Mouse (Mus musculus): Measurements from ENCODE around the gene Adamts17. TPM values are rescaled to one million over a fixed set of nuclear protein-coding genes. Genes with fewer than 3 reads are reported as not detected.

The Adamts17 gene
- polyA plus RNA-seq, 1 experiment from 2014 or later: 11.2 TPM

DNA sequence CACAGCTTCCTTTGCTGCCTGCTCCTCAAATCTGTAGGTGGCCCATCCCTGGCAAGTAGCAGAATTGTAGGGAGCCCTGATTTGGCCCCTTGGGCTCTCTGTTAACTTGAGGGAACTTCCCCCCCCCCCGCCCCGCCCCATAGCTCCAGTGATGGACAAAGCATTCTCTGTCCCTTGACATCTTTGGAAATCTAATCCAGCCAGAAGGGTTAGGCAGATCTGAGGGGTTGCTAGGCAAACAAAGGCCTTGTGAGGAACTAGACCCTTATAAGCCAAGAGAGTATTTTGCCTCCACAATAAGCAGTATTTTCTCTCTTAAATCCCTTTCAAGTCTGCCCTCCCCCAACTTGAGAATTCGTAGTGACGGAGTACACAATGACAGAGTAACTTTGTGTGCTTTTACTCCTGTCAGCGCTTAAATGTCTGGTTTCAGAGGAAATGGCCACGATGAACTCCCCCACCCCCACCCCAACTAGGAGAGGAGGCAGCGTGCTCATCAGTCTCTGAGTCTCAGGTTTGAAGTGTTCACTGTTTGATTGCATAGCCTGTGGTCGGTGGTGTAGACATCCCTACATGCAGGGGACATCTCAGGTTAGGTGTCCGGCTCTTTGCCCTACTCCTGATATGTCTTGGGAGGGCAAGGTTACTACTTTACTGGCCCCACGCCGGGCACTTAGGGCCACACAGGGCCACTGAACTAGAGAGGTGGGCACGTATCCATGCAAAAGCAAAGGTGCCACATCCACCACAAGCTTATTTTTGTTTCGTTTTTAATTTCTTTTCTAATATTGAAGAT is 99.7 kb downstream of the Adamts17 start:
- Histone ChIP-seq H3K4me1 (ENCODE audit: control insufficient read depth, insufficient read depth, low read length) (peaks cover 8% of the 10 kb centered on the region; the same call in 1 of the 2 replicates), H3K36me3 (ENCODE audit: control insufficient read depth, insufficient read depth, low read length) (no peaks in the 10 kb centered on the region), H3K4me2 (ENCODE audit: low read depth, low read length) (no peak overlapping the region), H3K27ac (replicated peaks; ENCODE audit: low read depth, low read length) (no peak overlapping the region; the same call in 1 of the 2 replicates), H3K27me3 (replicated peaks; ENCODE audit: control insufficient read depth, insufficient read depth, low read length) (no peaks in the 10 kb centered on the region), H3K9me3 (ENCODE audit: control insufficient read depth, low read length) (no peaks in the 10 kb centered on the region), H3K4me3 (ENCODE audit: low read depth, low read length) (no peak overlapping the region), H3K9ac (ENCODE audit: low read depth, low read length) (0 out of 2 replicates have a peak overlapping the region, but pooled peaks have one; percentile 19)
- DNase-seq (ENCODE audit: low spot score) (peak; percentile 59), ATAC-seq (ENCODE audit: low read depth) (peak; percentile 47)
- 60% methylated on average over 13 of the region's 13 CpGs for WGBS

DNA sequence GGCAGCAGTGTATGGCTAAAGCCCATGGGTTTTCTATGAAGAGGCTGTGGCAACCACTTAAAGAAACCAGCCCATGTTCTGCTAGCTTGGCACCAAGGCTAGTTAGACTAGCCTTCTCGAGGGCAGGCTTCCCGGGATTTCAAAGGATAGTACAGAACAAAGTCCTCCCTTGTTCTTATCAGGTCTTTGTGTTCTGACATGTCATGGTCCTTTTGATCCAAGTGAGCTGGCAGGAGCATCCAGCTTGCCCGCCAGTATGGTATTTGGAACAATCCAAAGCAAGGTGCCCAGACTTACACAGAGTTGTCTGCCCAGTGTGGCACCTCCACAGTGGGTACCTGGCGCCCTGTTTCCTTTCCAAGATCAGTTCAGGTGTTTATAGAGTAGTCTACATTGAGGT is 101.2 kb downstream of the Adamts17 start:
- H3K36me3 ChIP-seq (ENCODE audit: control insufficient read depth, insufficient read depth, low read length): no peaks in the 10 kb centered on the region
- H3K27ac ChIP-seq (replicated peaks; ENCODE audit: low read depth, low read length): no peak overlapping the region
- no peaks in the 10 kb centered on the region for H3K9me3 ChIP-seq (ENCODE audit: control insufficient read depth, low read length)
- no peak for ATAC-seq (ENCODE audit: low read depth)
- H3K4me1 ChIP-seq (ENCODE audit: control insufficient read depth, insufficient read depth, low read length): peaks cover 8% of the 10 kb centered on the region; the same call in 1 of the 2 replicates
- H3K4me2 ChIP-seq (ENCODE audit: low read depth, low read length): no peak overlapping the region
- H3K27me3 ChIP-seq (replicated peaks; ENCODE audit: control insufficient read depth, insufficient read depth, low read length): no peaks in the 10 kb centered on the region
- no peak for DNase-seq (ENCODE audit: low spot score)
- 70% methylated on average over 4 of the region's 4 CpGs for WGBS
- H3K4me3 ChIP-seq (ENCODE audit: low read depth, low read length): no peak overlapping the region
- H3K9ac ChIP-seq (ENCODE audit: low read depth, low read length): no peak overlapping the region

DNA sequence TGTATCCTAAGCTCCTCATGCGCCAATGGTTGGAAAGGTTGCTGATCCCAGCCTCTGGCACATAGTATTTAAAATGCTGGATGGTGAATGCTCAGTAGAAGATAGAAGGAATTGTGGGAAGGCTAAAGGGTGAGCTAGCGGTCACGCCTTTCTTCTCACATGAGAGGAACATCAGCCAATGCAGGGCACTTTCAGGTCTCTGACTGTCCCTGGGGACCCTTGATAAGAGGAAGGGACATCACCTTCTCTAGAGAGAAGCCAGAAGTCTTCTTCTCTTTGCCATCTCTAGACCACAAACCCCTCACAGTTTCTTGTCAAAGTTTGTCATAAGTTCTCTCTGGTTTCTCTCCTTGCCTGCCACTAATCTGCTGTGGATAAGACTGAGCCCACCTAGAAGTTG is 109.5 kb downstream of the Adamts17 start:
- Histone ChIP-seq H3K27me3 (replicated peaks; ENCODE audit: control insufficient read depth, insufficient read depth, low read length) (no peaks in the 10 kb centered on the region), H3K4me3 (ENCODE audit: low read depth, low read length) (no peak overlapping the region), H3K9ac (ENCODE audit: low read depth, low read length) (no peak overlapping the region), H3K27ac (replicated peaks; ENCODE audit: low read depth, low read length) (no peak overlapping the region), H3K4me2 (ENCODE audit: low read depth, low read length) (no peak overlapping the region), H3K9me3 (ENCODE audit: control insufficient read depth, low read length) (no peaks in the 10 kb centered on the region), H3K4me1 (ENCODE audit: control insufficient read depth, insufficient read depth, low read length) (no peaks in the 10 kb centered on the region), H3K36me3 (ENCODE audit: control insufficient read depth, insufficient read depth, low read length) (no peaks in the 10 kb centered on the region)
- WGBS: over 99% methylated on average over 3 of the region's 3 CpGs
- DNase-seq (ENCODE audit: low spot score): no peak
- no peak for ATAC-seq (ENCODE audit: low read depth)

DNA sequence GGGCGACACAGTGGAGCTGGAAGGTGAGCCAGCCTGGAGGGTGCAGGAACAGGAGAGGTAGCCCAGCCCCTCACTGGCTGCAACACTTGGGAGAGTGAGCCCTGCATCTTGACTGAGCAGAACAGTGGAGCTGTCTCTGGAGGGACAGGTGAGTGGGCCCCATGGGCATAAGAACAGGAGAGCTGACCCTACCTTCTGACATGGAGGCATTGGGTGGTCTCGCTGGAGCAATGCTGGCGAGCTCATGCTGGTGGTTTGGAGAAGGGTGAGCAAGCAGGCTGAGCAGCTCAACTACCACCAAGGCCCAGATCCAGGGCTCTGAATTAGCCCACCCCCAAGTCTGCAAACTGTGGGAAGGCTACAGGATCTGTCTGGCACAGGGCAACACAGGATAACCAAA is 113.4 kb downstream of the Adamts17 start:
- Histone ChIP-seq H3K27me3 (replicated peaks; ENCODE audit: control insufficient read depth, insufficient read depth, low read length) (no peaks in the 10 kb centered on the region), H3K4me3 (ENCODE audit: low read depth, low read length) (no peak overlapping the region), H3K36me3 (ENCODE audit: control insufficient read depth, insufficient read depth, low read length) (no peaks in the 10 kb centered on the region), H3K4me2 (ENCODE audit: low read depth, low read length) (no peak overlapping the region), H3K9me3 (ENCODE audit: control insufficient read depth, low read length) (no peaks in the 10 kb centered on the region), H3K4me1 (ENCODE audit: control insufficient read depth, insufficient read depth, low read length) (peaks cover 15% of the 10 kb centered on the region), H3K9ac (ENCODE audit: low read depth, low read length) (no peak overlapping the region), H3K27ac (replicated peaks; ENCODE audit: low read depth, low read length) (no peak overlapping the region)
- DNase-seq (ENCODE audit: low spot score) (no peak), ATAC-seq (ENCODE audit: low read depth) (no peak)
- 87% methylated on average over 3 of the region's 3 CpGs for WGBS

DNA sequence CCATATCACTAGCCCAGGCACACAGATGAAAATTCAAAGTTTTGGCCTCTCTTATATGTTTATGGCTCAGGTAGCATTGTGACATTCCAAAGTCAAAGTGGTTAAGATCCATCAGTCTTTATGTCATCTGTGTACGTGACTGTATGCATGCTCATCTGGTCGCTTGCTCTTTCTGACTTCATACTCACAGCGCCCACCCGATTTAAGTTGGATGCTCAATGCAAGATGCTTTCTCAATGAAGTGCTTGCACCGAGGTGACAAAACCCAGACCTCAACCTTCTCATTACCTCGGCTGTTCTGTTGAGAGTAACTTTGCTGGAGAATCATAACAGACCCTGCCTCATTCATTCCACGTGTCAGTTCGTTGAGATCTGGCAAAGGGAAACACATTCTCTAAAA is 114.5 kb downstream of the Adamts17 start:
- peak; percentile 43 for DNase-seq (ENCODE audit: low spot score)
- H3K9me3 ChIP-seq (ENCODE audit: control insufficient read depth, low read length): no peaks in the 10 kb centered on the region
- peaks cover 15% of the 10 kb centered on the region for H3K4me1 ChIP-seq (ENCODE audit: control insufficient read depth, insufficient read depth, low read length)
- no peak overlapping the region for H3K4me3 ChIP-seq (ENCODE audit: low read depth, low read length)
- ATAC-seq (ENCODE audit: low read depth): no peak
- no peaks in the 10 kb centered on the region for H3K36me3 ChIP-seq (ENCODE audit: control insufficient read depth, insufficient read depth, low read length)
- H3K9ac ChIP-seq (ENCODE audit: low read depth, low read length): no peak overlapping the region
- WGBS: 63% methylated on average over 8 of the region's 8 CpGs
- H3K4me2 ChIP-seq (ENCODE audit: low read depth, low read length): no peak overlapping the region
- H3K27me3 ChIP-seq (replicated peaks; ENCODE audit: control insufficient read depth, insufficient read depth, low read length): no peaks in the 10 kb centered on the region
- peak overlapping the region; percentile 24; the same call in 1 of the 2 replicates for H3K27ac ChIP-seq (replicated peaks; ENCODE audit: low read depth, low read length)

DNA sequence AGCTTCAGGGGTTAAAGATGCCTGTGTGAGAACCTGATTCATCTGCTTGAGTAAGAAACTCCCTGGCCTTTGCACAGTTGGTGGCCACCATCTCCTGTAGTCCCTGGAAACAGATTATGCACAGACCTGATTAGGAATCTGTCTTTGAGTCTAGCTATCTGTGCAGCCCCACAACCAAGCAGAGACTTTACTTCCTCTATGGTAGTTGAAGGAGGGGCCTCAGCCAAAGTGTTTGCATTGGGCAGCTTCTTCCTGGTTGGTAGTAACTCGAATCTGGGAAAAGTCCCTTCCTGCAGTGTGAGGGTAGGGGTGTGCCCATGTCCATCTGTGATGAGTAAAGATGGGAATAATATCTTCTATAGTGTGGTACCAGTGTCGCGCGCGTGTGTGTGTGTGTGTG is 115.2 kb downstream of the Adamts17 start:
- Histone ChIP-seq H3K9me3 (ENCODE audit: control insufficient read depth, low read length) (no peaks in the 10 kb centered on the region), H3K36me3 (ENCODE audit: control insufficient read depth, insufficient read depth, low read length) (no peaks in the 10 kb centered on the region), H3K27me3 (replicated peaks; ENCODE audit: control insufficient read depth, insufficient read depth, low read length) (no peaks in the 10 kb centered on the region), H3K4me3 (ENCODE audit: low read depth, low read length) (no peak overlapping the region), H3K4me2 (ENCODE audit: low read depth, low read length) (no peak overlapping the region), H3K9ac (ENCODE audit: low read depth, low read length) (no peak overlapping the region), H3K4me1 (ENCODE audit: control insufficient read depth, insufficient read depth, low read length) (peaks cover 15% of the 10 kb centered on the region), H3K27ac (replicated peaks; ENCODE audit: low read depth, low read length) (0 out of 2 replicates have a peak overlapping the region, but pooled peaks have one; percentile 24)
- ATAC-seq (ENCODE audit: low read depth) (no peak), DNase-seq (ENCODE audit: low spot score) (no peak)
- 69% methylated on average over 3 of the region's 5 CpGs for WGBS

DNA sequence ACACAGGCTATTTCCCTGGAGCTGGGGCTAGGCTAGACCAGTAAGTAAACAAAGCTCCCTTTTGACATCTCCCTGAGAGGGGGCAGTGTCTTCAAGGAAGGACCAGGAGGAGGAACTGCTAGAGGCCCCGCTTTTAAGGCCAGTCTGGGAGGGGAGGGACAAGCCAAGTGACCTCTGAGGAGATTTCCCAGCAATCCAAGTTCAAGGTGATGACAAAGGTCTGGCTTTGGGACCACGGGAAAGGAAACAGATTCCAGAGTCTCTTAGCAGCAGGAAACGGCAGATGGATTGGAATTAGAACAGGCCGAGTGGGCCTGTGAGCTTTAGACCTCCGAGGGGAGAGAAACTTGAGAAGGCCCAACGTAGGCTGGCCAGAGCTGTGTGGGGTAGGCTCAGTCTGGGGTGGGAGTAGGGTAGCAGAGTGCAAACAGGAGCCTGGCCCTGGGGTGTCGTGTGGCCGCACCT is 116.0 kb downstream of the Adamts17 start:
- Histone ChIP-seq H3K9me3 (ENCODE audit: control insufficient read depth, low read length) (no peaks in the 10 kb centered on the region), H3K27me3 (replicated peaks; ENCODE audit: control insufficient read depth, insufficient read depth, low read length) (no peaks in the 10 kb centered on the region), H3K4me2 (ENCODE audit: low read depth, low read length) (no peak overlapping the region), H3K4me1 (ENCODE audit: control insufficient read depth, insufficient read depth, low read length) (peaks cover 15% of the 10 kb centered on the region), H3K9ac (ENCODE audit: low read depth, low read length) (no peak overlapping the region; the same call in 1 of the 2 replicates), H3K36me3 (ENCODE audit: control insufficient read depth, insufficient read depth, low read length) (no peaks in the 10 kb centered on the region), H3K27ac (replicated peaks; ENCODE audit: low read depth, low read length) (peak overlapping the region; percentile 81), H3K4me3 (ENCODE audit: low read depth, low read length) (no peak overlapping the region)
- peak; percentile 79 for ATAC-seq (ENCODE audit: low read depth)
- peak; percentile 74 for DNase-seq (ENCODE audit: low spot score)
- WGBS: 8% methylated on average over 8 of the region's 8 CpGs

DNA sequence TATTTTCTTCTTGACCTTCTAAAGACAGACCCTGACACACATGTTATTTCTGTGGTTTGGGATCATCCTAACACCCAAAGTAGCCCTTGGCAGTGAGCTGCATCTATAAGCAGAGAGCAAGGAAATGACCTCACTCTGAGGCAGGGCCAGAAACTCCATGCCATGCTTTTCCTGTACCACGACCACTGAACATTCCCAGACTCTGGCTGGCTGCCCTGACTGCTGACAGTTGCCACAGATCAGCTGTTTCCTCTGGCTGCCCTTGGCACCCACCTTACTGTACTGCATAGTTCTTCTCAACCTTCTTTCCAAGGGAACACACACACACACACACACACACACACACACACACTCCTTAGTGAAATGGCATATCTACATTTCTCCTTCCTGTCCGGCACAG is 116.4 kb downstream of the Adamts17 start:
- Histone ChIP-seq H3K9ac (ENCODE audit: low read depth, low read length) (no peak overlapping the region), H3K4me2 (ENCODE audit: low read depth, low read length) (no peak overlapping the region), H3K9me3 (ENCODE audit: control insufficient read depth, low read length) (no peaks in the 10 kb centered on the region), H3K4me3 (ENCODE audit: low read depth, low read length) (no peak overlapping the region), H3K4me1 (ENCODE audit: control insufficient read depth, insufficient read depth, low read length) (peaks cover 15% of the 10 kb centered on the region), H3K36me3 (ENCODE audit: control insufficient read depth, insufficient read depth, low read length) (no peaks in the 10 kb centered on the region), H3K27ac (replicated peaks; ENCODE audit: low read depth, low read length) (peak overlapping the region; percentile 81), H3K27me3 (replicated peaks; ENCODE audit: control insufficient read depth, insufficient read depth, low read length) (no peaks in the 10 kb centered on the region)
- peak; percentile 89 for DNase-seq (ENCODE audit: low spot score)
- WGBS: 30% methylated on average over 2 of the region's 2 CpGs
- ATAC-seq (ENCODE audit: low read depth): peak; percentile 55

DNA sequence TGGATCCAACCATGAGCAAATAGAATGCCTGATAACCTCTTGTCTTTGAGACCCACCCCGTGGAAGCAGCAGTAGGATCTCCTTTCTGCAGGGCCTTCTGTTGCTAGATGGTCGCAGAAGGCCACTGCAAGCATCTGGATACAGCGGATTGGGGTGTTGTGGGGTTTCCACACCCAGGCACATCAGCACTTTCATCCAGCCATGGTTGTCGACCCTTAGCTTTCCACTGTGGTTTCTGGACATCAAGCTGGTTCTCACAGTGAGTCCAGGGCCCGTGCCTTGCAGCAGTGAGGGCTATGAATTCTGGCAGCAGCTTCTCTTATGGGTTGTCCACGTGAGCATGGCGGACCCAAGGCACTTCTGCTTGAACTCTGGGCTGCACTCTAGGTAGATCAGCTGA is 118.2 kb downstream of the Adamts17 start:
- Histone ChIP-seq H3K9ac (ENCODE audit: low read depth, low read length) (no peak overlapping the region), H3K27ac (replicated peaks; ENCODE audit: low read depth, low read length) (no peak overlapping the region), H3K4me3 (ENCODE audit: low read depth, low read length) (no peak overlapping the region), H3K36me3 (ENCODE audit: control insufficient read depth, insufficient read depth, low read length) (no peaks in the 10 kb centered on the region), H3K9me3 (ENCODE audit: control insufficient read depth, low read length) (no peaks in the 10 kb centered on the region), H3K27me3 (replicated peaks; ENCODE audit: control insufficient read depth, insufficient read depth, low read length) (no peaks in the 10 kb centered on the region), H3K4me2 (ENCODE audit: low read depth, low read length) (no peak overlapping the region), H3K4me1 (ENCODE audit: control insufficient read depth, insufficient read depth, low read length) (peaks cover 15% of the 10 kb centered on the region)
- ATAC-seq (ENCODE audit: low read depth) (no peak), DNase-seq (ENCODE audit: low spot score) (no peak)
- WGBS: 86% methylated on average over 7 of the region's 7 CpGs
